Mouse (Mus musculus) left cerebral cortex, adult 2 months (tissue): ENCODE measurements around the gene Evl. TPM values are rescaled to one million over a fixed set of nuclear protein-coding genes. Genes with fewer than 3 reads are reported as not detected.
"Not testable (repeated sequence)": the region's sequence is repeated elsewhere in the genome, so short reads cannot be mapped to it uniquely, and the experiment has no call there.

ENCODE experiments used
- DNase-seq, 2 experiments: peaks; one replicate each; pipeline ENCODE4 v3.0.0; 2021 to 2022; ENCODE audit warnings: low spot score in 2 of 2, mixed read lengths in 1 of 2; ENCODE audit errors: extremely low spot score in 1 of 2
- H3K27ac ChIP-seq: fragments of 200-600 bp; 2 replicates; pipeline ENCODE4 v1.8.1; 2022
- H3K4me3 ChIP-seq: fragments of 200-600 bp; 2 replicates; pipeline ENCODE4 v1.8.1; 2022
- CTCF ChIP-seq: fragments of 200-600 bp; IDR thresholded peaks from 2 replicates; pipeline ENCODE4 v1.8.1; 2022; ENCODE audit warnings: antibody characterized with exemption, mild to moderate bottlenecking, moderate library complexity
- intact Hi-C: fragments of 180-260 bp; cut with DNase I; formaldehyde crosslinking; loops from one replicate; pipeline ENCODE4 v1.15.1; 2025
- total RNA-seq, 2 experiments: library from RNA; stranded (reverse); gene quantifications; 2 replicates each; pipeline ENCODE4 v1.2.3; 2021

The Evl gene
- total RNA-seq, 2 experiments from 2014 or later: 242 to 249 TPM

GRCm38 (mm10) chr12:108705486-108705885 is 151.0 kb downstream of the Evl start:
- intact Hi-C loops: loop anchor here (5.0 kb wide), 1 partner anchor 52 kb away; no protein-coding TSS in a partner anchor

DNA sequence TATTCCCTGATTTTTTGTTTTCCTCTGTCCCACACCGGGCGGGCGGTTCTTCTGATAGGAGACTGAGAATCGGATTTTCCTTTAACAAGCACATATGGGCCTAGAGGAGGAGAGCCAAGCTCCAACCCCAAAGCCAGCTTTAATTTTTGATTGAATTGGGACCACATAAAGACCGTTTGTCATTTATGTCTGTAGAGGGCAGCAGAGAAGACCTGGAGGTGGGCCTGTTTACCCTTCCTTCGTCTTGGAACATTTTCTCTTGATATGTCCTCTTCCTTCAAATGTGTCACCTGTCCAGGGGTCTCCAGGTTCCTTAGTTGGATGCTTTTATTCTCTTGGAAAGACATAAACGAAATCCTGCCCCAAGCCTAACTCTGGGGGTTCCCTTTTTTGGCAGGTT is 151.6 kb downstream of the Evl start:
- DNase-seq: no peak
- H3K4me3 ChIP-seq: no peak overlapping the region
- peak; percentile 48 for TF ChIP-seq CTCF
- intact Hi-C loops: loop anchor here (5.0 kb wide), 1 partner anchor 51 kb away; no protein-coding TSS in a partner anchor
- no peak overlapping the region for H3K27ac ChIP-seq

More at GRCm38 (mm10) chr12:108705486-108705885, 151.0 kb downstream of the Evl start:
- H3K4me3 ChIP-seq: no peak overlapping the region
- H3K27ac ChIP-seq: no peak overlapping the region
- no peak for TF ChIP-seq CTCF
- no peak for DNase-seq

DNA sequence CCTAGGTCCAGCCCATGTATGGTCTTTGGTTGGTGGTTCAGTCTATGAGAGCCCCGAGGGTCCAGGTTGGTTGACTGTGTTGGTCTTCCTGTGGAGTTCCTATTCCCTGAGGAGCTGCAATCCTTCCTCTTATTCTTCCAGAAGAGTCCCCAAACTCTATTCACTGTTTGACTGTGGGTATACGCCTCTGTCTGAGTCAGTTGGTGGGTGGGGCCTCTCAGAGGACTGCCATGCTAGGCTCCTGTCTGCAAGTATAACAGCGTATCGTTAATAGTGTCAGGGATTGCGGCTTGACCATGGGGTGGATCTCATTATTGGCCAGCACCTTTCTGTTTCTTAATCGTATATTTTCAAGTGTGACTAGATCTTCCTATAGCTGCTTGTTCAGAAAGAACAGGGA is 154.9 kb downstream of the Evl start:
- DNase-seq: no peak
- no peak for TF ChIP-seq CTCF
- H3K4me3 ChIP-seq: no peak overlapping the region
- intact Hi-C loops: loop anchor here (5.0 kb wide), 1 partner anchor 48 kb away; no protein-coding TSS in a partner anchor
- no peak overlapping the region for H3K27ac ChIP-seq

- intact Hi-C loops: loop anchor here (5.0 kb wide), 1 partner anchor 47 kb away; no protein-coding TSS in a partner anchor
- Histone ChIP-seq H3K27ac (no peak overlapping the region), H3K4me3 (no peak overlapping the region)
- no peak for DNase-seq
- TF ChIP-seq CTCF: no peak
Observed at GRCm38 (mm10) chr12:108709964-108710765, 155.6 kb downstream of the Evl start.

- intact Hi-C loops: no loop called here
- DNase-seq: no peak
- Histone ChIP-seq H3K27ac (no peak overlapping the region), H3K4me3 (no peak overlapping the region)
- no peak for TF ChIP-seq CTCF
Observed at GRCm38 (mm10) chr12:108710861-108711615, 156.5 kb downstream of the Evl start.

DNA sequence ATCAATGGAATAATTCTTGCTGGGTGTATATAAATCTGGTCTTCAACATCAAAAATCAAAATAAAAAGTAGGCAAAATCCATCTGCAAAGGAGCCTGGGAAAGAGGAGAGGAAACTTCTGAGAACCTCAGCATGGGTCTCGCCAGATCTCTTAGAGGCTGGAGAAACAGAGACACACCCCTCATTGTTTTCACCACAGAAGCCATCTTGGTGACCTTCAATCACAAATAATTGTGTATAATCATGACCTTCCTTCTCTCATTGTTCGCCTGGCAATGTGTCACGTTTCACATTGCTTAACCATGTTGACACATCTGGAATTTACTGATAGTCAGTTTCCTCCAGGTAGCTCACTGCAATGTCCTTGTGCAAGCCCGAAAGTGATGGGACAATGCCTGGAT is 158.0 kb downstream of the Evl start:
- TF ChIP-seq CTCF: no peak
- DNase-seq: no peak
- Histone ChIP-seq H3K27ac (no peak overlapping the region), H3K4me3 (no peak overlapping the region)
- intact Hi-C loops: no loop called here

GRCm38 (mm10) chr12:108713972-108714371 is 159.5 kb downstream of the Evl start:
- DNase-seq, H3K27ac ChIP-seq, H3K4me3 ChIP-seq, intact Hi-C loops: not testable (repeated sequence)

GRCm38 (mm10) chr12:108715854-108716253 is 161.3 kb downstream of the Evl start:
- no peak for TF ChIP-seq CTCF
- DNase-seq: no peak
- Histone ChIP-seq H3K27ac (no peak overlapping the region), H3K4me3 (no peak overlapping the region)
- intact Hi-C loops: no loop called here

GRCm38 (mm10) chr12:108718485-108718884 is 164.0 kb downstream of the Evl start:
- intact Hi-C loops: no loop called here
- TF ChIP-seq CTCF: no peak
- H3K4me3 ChIP-seq: no peak overlapping the region
- no peak for DNase-seq
- H3K27ac ChIP-seq: no peak overlapping the region

- no peak overlapping the region for H3K27ac ChIP-seq
- TF ChIP-seq CTCF: no peak
- DNase-seq: no peak
- H3K4me3 ChIP-seq: no peak overlapping the region
- intact Hi-C loops: no loop called here
Observed at GRCm38 (mm10) chr12:108722464-108722863, 167.9 kb downstream of the Evl start.

GRCm38 (mm10) chr12:108723841-108724240 is 169.3 kb downstream of the Evl start:
- intact Hi-C loops: no loop called here
- no peak for DNase-seq
- TF ChIP-seq CTCF: no peak

DNA sequence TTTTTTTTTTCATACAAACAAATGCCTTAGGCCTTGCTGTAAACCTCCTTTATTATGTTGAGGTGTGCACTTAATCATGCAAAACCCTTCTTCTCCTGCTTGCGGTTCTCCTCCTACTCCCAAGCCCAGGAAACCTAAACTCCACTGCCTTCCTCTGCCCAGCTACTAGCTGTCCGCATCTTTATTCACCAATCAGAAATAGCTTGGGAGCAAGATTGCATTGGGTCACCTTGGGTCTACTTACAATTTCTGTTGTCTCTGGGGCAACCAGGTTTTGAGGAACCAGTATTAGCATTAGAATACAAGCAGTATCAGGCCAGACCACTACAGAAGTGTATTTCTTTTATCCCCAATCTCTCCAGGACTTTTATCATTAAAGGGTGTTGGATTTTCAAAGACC is 179.9 kb downstream of the Evl start:
- DNase-seq: no peak
- Histone ChIP-seq H3K4me3 (no peak overlapping the region), H3K27ac (no peak overlapping the region)
- intact Hi-C loops: no loop called here
- TF ChIP-seq CTCF: no peak

More at GRCm38 (mm10) chr12:108723841-108724240, 169.3 kb downstream of the Evl start:
- no peak overlapping the region for H3K27ac ChIP-seq
- H3K4me3 ChIP-seq: no peak overlapping the region
